Mouse (Mus musculus) frontal cortex, postnatal 10 days (tissue): Measurements from ENCODE around the gene Nfasc.

Experiments
- DNase-seq, 2 experiments: peaks; one replicate each; pipeline ENCODE4 v3.0.0; 2022; ENCODE audit warnings: low spot score in 2 of 2, mixed read lengths in 1 of 2

Gene Nfasc

GRCm38 (mm10) chr1:132733873-132734447 is 7.6 kb downstream of the Nfasc start:
- no peak for DNase-seq

GRCm38 (mm10) chr1:132732307-132732706 is 9.3 kb downstream of the Nfasc start:
- DNase-seq = peak in 1 of 2 experiments; percentile 53

DNA sequence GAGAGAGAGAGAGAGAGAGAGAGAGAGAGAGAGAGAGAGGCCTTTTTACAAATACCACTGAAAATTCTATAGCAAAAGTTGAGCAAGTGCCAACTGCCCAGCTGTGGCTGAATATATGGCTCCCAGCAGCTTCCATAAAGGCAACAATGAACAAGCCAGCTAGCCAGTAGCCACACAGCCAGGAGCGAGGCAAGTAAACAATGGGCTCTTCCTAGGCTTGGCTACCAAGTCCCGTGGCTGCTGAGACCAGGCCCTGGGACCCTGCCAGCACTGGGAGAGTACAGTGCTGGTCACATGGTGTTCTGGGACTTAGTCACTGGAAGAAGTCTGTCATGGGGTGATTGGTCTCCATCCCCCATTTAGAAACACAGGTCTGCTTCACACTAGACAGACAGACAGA is 14.0 kb downstream of the Nfasc start:
- DNase-seq = peak in 1 of 2 experiments; percentile 46

DNA sequence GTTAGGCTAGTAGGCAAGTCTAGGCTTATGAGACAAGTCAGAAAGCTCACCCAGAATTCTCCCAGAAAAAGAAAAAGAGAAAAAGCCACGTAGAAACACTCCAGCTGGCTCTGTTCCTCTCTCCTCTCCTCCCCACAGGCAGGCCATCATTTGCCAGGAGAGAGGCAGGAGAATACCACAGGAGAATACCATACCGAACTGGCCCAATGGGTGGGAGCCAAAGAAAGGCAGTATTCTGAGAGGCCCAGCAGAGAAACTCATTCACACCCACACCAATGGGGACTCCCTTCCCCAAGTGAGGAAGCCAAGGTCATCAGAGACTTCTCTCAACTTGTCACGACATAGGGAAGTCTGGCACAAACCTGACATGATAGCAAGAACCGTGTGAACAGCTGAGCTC is 19.2 kb downstream of the Nfasc start:
- no peak for DNase-seq

DNA sequence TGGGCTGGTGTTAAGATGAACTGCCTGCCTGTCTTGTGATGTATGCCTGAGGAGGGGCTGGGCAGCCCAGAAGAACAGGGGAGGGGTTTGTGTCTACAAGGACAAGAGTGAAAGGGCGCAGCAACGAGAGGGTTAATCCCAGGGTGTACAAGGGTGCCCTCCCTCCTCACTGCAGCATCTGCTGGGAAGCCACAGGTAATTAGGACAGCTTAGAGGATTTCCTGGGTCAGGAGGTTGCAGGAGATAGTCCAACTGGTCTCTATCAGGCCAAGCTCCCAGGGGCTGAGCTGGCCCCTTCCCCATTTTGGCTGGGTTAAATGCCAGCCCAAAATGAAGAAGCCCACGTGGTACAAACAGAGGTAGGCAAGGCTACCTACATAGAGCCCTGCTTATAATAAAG is 20.3 kb downstream of the Nfasc start:
- no peak for DNase-seq

- DNase-seq = no peak
Measured at GRCm38 (mm10) chr1:132718225-132718624, 23.4 kb downstream of the Nfasc start.

DNA sequence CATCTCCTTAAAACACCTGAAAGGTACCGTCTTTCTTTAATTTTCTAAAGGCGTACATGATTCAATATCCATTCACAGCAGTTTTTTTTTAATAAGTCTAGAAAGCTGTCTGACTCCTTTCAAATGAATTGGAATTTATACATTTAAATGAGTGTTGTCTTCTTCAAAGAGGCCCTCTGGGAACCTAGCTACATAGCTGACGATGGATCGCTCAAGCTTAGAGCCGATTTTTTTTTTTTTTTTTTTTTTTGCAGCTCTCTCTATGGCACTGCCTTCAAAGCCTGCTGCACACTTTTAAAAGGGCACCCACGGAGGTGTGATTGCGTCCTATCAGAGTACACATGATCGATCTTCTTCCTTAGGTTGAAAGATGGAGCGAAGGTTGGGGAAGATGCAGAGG is 26.6 kb downstream of the Nfasc start:
- DNase-seq = no peak

DNA sequence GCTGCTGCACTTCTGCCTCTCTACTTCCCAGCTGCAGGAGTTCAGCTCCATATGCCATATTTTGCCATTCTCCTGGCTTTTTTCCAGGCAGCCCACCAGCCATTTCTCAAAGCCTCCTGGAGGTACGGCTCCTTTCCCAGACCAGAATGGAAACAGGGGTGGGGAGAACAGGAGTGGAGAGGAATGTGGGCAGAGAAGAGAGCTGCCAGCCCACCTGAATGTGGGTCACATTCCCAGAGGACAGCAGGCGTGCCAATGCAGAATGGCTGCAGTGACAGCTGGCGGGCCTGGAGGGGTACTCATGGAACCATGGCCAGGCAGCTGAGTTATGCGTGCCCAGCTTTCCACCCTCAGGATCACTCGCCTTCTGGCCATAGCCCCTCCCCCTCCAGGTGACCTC is 32.2 kb downstream of the Nfasc start:
- no peak for DNase-seq

DNA sequence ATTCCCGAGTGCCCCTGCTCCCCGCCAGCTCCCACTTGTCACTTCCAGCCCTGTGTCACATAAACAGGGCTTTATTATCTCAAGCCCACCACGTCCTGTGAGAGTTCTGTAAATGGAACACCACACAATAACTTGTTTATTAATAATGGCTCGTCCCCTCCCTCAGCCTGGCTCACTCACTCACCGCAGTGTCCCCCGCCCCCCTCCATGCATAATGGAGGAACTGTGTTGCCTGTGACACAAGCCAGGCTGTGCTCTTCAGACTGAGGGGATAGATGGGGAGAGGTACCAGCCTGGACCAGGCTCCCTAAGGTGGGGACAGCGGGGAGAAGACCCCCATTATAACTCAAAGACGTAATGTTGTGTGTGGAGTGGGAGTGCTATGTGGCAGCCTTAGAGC is 34.3 kb downstream of the Nfasc start:
- DNase-seq = no peak

DNA sequence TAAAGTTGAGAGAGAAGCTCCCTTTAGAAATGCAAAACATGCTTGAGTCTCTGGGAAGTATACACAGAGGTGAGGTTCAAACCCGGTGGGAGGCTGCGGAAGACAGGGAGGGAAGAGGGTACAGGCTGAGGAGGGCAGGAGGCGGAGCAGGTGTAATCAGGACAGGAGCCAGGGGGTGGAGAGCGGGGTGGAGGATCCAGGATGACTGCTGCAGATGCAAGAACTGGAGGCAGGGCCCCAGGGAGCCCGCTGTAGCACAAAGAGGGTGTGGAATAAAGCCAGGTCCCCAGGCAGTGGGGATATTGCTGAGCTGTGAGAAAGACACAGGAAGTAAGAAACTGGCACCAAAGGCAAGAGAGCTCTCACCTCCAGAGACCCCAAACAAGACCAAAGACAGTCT is 38.1 kb downstream of the Nfasc start:
- DNase-seq = no peak

DNA sequence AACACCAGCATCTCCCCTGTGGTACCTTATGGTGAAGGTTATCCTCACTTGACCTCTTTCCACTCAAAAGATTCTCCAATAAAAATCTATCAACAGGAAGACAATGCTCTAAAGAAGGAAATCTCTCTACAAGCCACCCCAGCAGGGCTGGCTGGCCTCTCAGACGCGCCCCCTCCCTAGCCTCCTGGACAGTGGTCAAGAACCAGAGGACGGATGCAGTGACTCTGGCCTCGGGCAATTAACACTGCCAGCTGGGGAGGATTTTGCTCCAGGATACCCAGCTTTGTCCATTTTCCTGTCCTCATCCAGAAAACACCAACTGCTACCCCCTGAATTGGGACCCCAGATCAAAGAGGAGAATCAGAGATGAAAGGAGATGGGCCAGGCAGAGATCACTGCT is 44.7 kb downstream of the Nfasc start:
- no peak for DNase-seq

DNA sequence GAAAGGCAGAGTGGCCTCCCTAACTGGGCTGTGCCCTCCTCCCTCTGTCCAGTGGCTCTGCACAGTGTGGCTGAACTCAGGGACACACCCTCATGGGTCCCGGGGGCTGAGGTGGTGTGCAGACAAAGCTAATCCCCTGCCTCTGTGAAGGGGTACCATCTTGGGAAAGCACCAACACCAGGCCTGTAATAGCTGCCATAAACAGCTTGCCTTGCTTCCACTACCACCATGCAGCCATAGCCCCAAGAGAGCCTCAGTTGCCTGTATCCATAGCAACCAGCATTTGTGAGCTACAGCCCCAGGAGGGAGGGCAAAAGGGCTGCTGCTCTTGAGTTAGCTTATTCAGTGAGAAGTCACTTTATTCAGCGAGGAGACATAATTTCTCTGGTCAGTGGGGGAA is 45.4 kb downstream of the Nfasc start:
- DNase-seq = no peak

- DNase-seq = no peak
Measured at GRCm38 (mm10) chr1:132694007-132694406, 47.6 kb downstream of the Nfasc start.

DNA sequence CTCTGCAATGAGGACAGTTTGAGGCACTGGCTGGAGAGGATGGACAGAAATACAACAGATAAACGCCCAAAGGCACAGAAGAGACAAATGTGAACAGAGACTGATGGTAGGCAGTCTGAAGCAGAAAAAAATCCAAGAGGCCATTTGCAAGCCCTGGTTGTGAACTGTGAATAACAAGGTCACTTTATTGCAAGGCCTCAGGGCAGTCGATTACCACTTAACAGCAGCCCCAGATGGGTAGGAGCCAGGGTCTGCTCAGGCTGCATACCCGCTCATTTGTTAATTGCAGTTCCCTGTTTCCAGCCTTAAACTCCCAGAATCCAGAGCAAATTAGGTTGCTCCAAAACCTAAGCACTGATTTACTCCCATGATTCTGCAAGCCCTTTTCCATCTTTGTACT is 52.4 kb downstream of the Nfasc start:
- no peak for DNase-seq

DNA sequence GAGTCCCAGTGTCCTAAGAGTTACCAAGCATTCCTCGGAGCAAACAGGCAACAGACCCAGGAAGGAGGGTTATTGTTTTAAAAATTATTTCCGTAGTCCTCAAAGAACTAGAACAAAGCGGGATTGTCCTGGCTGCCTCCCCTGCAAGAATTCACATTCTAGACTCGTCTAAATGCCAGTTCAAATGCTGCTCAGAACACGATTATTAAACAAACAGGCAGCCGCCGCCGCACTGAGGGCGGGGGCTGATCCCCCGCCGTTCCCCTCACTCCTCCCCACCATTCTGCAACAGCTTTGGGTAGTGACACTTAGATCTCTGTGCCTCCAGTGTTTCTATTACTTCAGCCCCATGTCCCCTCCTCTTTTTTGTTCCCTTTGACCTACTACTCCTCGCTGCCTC is 62.7 kb downstream of the Nfasc start:
- no peak for DNase-seq

DNA sequence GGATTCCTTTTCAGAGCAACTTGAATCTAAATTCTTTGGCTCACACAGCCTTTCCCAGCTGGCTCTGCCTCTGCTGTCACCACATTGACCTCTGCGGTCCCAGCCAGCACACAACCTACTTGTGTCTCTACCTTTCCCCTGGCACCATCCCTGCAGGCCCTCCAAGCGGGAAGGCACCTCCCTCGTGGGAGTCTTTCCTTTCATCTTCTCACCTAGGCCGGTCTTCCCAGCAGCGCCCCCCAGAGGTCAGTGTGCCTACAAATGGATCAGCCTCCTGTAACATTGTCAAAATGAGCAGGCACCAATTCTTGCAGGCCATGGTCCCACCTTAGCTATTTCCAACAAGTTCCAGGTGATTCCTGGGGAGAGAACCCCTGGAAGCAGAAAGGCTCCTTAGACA is 63.5 kb downstream of the Nfasc start:
- no peak for DNase-seq

GRCm38 (mm10) chr1:132672704-132673103 is 68.9 kb downstream of the Nfasc start:
- no peak for DNase-seq

- DNase-seq = no peak
Measured at GRCm38 (mm10) chr1:132669200-132669599, 72.4 kb downstream of the Nfasc start.

DNA sequence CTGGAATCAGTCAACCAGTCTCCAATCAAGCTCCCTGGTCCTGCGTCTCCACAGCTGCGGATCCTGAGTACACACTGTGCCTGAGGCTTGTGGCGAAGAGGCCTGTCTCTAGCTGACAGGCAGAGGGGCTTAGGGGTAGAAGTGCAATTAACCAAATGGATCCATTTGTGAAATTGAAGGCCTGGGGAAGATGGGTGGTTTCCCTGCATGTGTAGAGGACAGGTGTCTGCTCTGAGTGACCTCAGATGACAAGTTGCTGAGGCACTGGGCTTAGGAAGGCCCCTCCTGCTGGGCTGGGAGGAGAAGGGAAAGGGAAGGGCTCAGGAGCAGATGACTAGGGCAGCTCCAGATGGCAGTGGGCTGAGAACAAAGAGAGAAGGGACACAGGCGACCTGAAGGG is 81.2 kb downstream of the Nfasc start:
- DNase-seq = no peak

DNA sequence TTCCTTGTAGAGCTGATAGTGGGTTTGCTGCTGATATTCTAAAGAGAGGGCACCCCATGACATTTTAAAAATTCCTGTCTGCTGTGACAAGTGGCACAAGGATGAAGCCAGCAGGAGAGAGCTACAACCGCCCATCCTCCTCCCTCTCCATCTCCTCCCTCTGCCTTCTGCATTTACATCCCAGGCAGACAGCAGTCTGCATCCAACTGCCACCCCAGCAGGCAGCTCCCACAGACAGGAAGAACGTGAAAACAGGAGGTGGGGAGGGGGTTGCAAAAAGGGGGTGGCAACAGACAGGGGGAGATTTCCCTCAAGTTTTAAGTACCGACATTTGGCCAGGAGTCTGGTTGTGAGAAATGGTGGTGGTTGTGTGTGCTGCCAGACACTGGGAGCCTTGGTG is 82.0 kb downstream of the Nfasc start:
- no peak for DNase-seq

- no peak for DNase-seq
Measured at GRCm38 (mm10) chr1:132655611-132656010, 86.0 kb downstream of the Nfasc start.

- DNase-seq = no peak
Measured at GRCm38 (mm10) chr1:132654769-132655168, 86.8 kb downstream of the Nfasc start.

DNA sequence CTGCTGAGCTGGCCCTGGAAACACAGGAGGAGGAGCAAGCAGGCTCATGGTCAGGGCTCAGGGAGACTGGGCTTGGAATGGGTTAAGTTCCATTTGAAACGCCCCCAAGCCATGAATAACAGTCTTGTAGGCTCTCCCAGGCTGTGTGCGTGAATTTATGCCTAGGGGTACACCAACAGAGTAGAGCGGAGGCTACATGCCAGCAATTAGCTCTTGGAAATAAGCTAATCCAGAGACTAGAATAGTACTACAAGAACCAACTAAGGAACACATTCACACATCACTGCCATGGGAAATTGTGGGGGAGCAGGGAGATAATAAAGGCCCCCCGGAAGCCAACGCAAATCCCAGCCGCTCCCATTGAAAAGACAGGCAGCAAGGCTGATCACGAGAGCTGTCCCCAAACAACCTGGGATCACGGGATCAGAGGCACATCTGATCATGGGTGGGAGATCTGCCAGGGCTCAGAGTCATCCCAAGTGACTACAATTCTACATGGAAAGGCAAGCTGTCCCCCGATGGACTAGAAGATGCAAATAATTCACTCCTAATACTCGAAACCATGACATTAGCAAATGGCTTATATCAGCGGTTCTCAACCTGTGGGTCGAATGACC is 87.6 kb downstream of the Nfasc start:
- DNase-seq = peak; percentile 40 to 55

DNA sequence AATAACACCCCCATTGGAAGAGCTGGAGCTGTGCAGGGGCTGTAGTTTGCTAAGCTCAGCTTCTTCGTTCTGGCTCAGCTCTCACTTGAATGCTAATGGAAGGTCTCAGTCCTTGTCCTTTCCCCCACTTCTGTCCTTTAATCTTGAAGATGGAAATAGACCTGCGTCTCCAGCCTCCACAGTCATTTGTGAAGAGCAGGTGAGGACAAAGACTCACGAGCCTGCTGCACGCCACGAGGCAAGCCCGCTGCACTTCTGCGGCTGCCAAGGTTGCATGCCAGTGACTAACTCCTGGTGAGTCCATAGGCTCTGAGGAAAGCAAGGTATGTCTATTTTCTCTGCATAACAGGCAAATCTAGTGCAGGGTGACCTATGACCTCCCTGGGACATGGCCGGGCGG is 88.4 kb downstream of the Nfasc start:
- no peak for DNase-seq
